Mouse (Mus musculus) yolk sac, embryonic 10.5 days (tissue): ENCODE data around the gene Braf.

Experiments
- DNase-seq: peaks from one replicate; pipeline ENCODE4 v3.0.0-alpha.2; 2017; ENCODE audit warnings: low spot score

The Braf gene

DNA sequence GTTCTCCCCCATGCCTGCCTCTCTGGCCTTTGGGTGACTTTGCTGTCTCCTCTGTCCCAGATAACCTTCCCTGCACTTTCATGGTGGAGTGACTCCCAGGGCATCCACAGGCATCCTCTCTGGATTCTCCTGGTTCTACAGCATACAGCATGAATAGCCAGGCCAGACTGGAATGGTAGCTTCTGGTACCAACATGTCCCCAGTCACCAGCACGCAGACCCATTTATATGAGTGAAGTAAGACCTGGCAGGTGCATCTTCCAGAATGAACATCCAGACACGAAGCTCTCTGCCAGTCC, 169.7 kb downstream of the Braf start:
- no peak for DNase-seq

DNA sequence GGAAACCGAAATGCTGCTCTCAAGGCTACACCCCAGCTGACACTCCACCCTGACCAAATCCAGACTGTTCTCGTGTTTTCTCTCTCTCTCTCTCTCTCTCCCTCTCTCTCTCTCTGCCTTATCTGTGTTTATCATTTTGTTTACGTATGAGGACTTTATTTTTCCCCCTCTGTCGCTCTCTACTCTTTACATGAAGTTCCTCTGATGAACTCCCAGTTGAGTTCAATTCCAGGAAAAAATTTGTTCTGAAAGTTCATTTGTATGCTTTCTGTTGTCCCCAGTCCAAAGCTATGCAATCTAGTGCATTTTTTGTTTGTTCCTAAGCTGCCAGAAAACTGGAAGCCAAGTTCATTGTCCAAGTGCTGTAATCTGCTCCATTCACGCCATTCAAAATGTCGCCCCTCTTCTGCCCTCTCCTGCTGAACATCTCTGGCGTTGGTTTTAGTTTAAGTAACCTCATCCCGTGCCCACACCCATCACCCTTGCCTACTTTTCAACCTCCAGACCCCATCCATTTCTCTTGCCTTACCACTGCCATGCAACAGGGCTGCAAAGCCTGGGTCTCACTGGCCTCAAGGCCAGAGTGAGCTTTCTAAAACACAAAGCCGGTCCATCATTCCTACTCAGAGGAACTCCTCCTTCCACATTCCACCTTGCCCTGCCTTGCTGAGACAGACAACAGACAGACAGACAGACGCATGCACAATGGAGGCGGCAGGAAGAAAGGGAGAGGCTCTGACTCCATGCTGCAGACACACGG, 170.2 kb downstream of the Braf start:
- DNase-seq, result no peak
